Mouse (Mus musculus) embryonic fibroblast, embryonic 13.5 days (primary cell): ENCODE data around the gene Acap1.

ENCODE experiments used
- CTCF ChIP-seq: IDR thresholded peaks from 2 replicates; pipeline ENCODE4 v1.5.1; 2011; ENCODE audit warnings: mild to moderate bottlenecking, control low read depth, low read length, moderate library complexity, borderline replicate concordance; ENCODE audit not compliant: insufficient read depth
- POLR2A ChIP-seq: IDR thresholded peaks from 2 replicates; pipeline ENCODE4 v1.6.1; 2011; ENCODE audit warnings: low read depth, mild to moderate bottlenecking, control low read depth, low read length, moderate library complexity

GRCm38 (mm10) chr11:69938401-69938979 is 43.2 kb upstream of the Acap1 start:
- TF ChIP-seq POLR2A, result no peak
- no peak for TF ChIP-seq CTCF
